Mouse (Mus musculus) left cerebral cortex, postnatal 10 days (tissue): ENCODE measurements around the gene Gpc5. TPM values are rescaled to one million over a fixed set of nuclear protein-coding genes. Genes with fewer than 3 reads are reported as not detected.

Source experiments
- DNase-seq, 2 experiments: peaks; one replicate each; pipeline ENCODE4 v3.0.0; 2021 to 2022; ENCODE audit warnings: low spot score in 2 of 2, mixed read lengths in 1 of 2; ENCODE audit errors: extremely low spot score in 1 of 2
- intact Hi-C: fragments of 180-260 bp; cut with DNase I; formaldehyde crosslinking; loops from one replicate; pipeline ENCODE4 v1.15.1; 2025
- total RNA-seq, 2 experiments: library from RNA; stranded (reverse); gene quantifications; 2 replicates each; pipeline ENCODE4 v1.2.3; 2021

Gpc5 gene
- total RNA-seq, 2 experiments from 2014 or later: 37.9 to 45.4 TPM

- no peak for DNase-seq
- intact Hi-C loops: no loop called here
Observed at GRCm38 (mm10) chr14:116087010-116087409, 995.0 kb downstream of the Gpc5 start.

- intact Hi-C loops: no loop called here
- no peak for DNase-seq
Observed at GRCm38 (mm10) chr14:116127943-116128342, 1035.9 kb downstream of the Gpc5 start.

- intact Hi-C loops: no loop called here
- no peak for DNase-seq
Observed at GRCm38 (mm10) chr14:116137330-116137729, 1045.3 kb downstream of the Gpc5 start.

- DNase-seq: no peak
- intact Hi-C loops: no loop called here
Observed at GRCm38 (mm10) chr14:116137772-116138171, 1045.8 kb downstream of the Gpc5 start.

- intact Hi-C loops: no loop called here
- DNase-seq: no peak
Observed at GRCm38 (mm10) chr14:116162586-116162985, 1070.6 kb downstream of the Gpc5 start.

- intact Hi-C loops: no loop called here
- DNase-seq: no peak
Observed at GRCm38 (mm10) chr14:116167401-116167800, 1075.4 kb downstream of the Gpc5 start.

GRCm38 (mm10) chr14:116169129-116169528, 1077.1 kb downstream of the Gpc5 start:
- no peak for DNase-seq
- intact Hi-C loops: no loop called here

GRCm38 (mm10) chr14:116186981-116187380, 1095.0 kb downstream of the Gpc5 start:
- no peak for DNase-seq
- intact Hi-C loops: no loop called here

GRCm38 (mm10) chr14:116206977-116207376, 1115.0 kb downstream of the Gpc5 start:
- DNase-seq: peak in 1 of 2 experiments; percentile 26
- intact Hi-C loops: no loop called here

- intact Hi-C loops: no loop called here
Observed at GRCm38 (mm10) chr14:116208581-116208980, 1116.6 kb downstream of the Gpc5 start.

GRCm38 (mm10) chr14:116209045-116209444, 1117.0 kb downstream of the Gpc5 start:
- no peak for DNase-seq
- intact Hi-C loops: no loop called here

More at GRCm38 (mm10) chr14:116208581-116208980, 1116.6 kb downstream of the Gpc5 start:
- no peak for DNase-seq

- DNase-seq: no peak
- intact Hi-C loops: no loop called here
Observed at GRCm38 (mm10) chr14:116210304-116210703, 1118.3 kb downstream of the Gpc5 start.

GRCm38 (mm10) chr14:116212029-116212428, 1120.0 kb downstream of the Gpc5 start:
- no peak for DNase-seq
- intact Hi-C loops: no loop called here

GRCm38 (mm10) chr14:116258126-116258525, 1166.1 kb downstream of the Gpc5 start:
- no peak for DNase-seq

GRCm38 (mm10) chr14:116308541-116308940, 1216.5 kb downstream of the Gpc5 start:
- intact Hi-C loops: no loop called here
- DNase-seq: no peak

More at GRCm38 (mm10) chr14:116258126-116258525, 1166.1 kb downstream of the Gpc5 start:
- intact Hi-C loops: no loop called here

GRCm38 (mm10) chr14:116317491-116317890, 1225.5 kb downstream of the Gpc5 start:
- no peak for DNase-seq
- intact Hi-C loops: no loop called here

- intact Hi-C loops: no loop called here
- DNase-seq: no peak
Observed at GRCm38 (mm10) chr14:116336182-116336581, 1244.2 kb downstream of the Gpc5 start.

GRCm38 (mm10) chr14:116338395-116338794, 1246.4 kb downstream of the Gpc5 start:
- intact Hi-C loops: no loop called here

GRCm38 (mm10) chr14:116348560-116348959, 1256.5 kb downstream of the Gpc5 start:
- intact Hi-C loops: no loop called here
- DNase-seq: no peak

More at GRCm38 (mm10) chr14:116338395-116338794, 1246.4 kb downstream of the Gpc5 start:
- no peak for DNase-seq

GRCm38 (mm10) chr14:116384602-116385001, 1292.6 kb downstream of the Gpc5 start:
- DNase-seq: no peak
- intact Hi-C loops: no loop called here

- DNase-seq: no peak
- intact Hi-C loops: no loop called here
Observed at GRCm38 (mm10) chr14:116415511-116415910, 1323.5 kb downstream of the Gpc5 start.
